Mouse (Mus musculus) megakaryocyte, adult 5-6 weeks (primary cell): Measurements from ENCODE around the gene Ubb. TPM values are rescaled to one million over a fixed set of nuclear protein-coding genes. Genes with fewer than 3 reads are reported as not detected.
A peak's percentile ranks its signal among the peaks of the same experiment; 100 is the strongest.

Experiments used
- ATAC-seq: 2 replicates; pipeline ENCODE4 v1.8.0; 2016; ENCODE audit warnings: mild to moderate bottlenecking, inconsistent platforms; ENCODE audit not compliant: poor library complexity, severe bottlenecking
- total RNA-seq, 2 experiments: library from RNA; stranded (forward) in 1 of 2; stranded (reverse) in 1 of 2; fragments of 153-499, 151-499 nt in 1 of 2; fragments of 221-1000, 200-1000 nt in 1 of 2; gene quantifications; 2 replicates each; pipeline versions ENCODE4 v1.2.3 to v1.2.4; 2015 to 2017

Gene Ubb
- total RNA-seq, 2 experiments from 2014 or later = 835 to 1,627 TPM

GRCm38 (mm10) chr11:62550227-62550685 lies 715 bp upstream of the Ubb start:
- ATAC-seq = peak; percentile 44

- peak; percentile 62 for ATAC-seq
Measured at GRCm38 (mm10) chr11:62551226-62552119, 502 bp downstream of the Ubb start.

- no peak for ATAC-seq
Measured at GRCm38 (mm10) chr11:62553186-62553585, 2.2 kb downstream of the Ubb start.

- ATAC-seq = no peak
Measured at GRCm38 (mm10) chr11:62553633-62554032, 2.7 kb downstream of the Ubb start.

GRCm38 (mm10) chr11:62554163-62554855 lies 3.3 kb downstream of the Ubb start:
- no peak for ATAC-seq

DNA sequence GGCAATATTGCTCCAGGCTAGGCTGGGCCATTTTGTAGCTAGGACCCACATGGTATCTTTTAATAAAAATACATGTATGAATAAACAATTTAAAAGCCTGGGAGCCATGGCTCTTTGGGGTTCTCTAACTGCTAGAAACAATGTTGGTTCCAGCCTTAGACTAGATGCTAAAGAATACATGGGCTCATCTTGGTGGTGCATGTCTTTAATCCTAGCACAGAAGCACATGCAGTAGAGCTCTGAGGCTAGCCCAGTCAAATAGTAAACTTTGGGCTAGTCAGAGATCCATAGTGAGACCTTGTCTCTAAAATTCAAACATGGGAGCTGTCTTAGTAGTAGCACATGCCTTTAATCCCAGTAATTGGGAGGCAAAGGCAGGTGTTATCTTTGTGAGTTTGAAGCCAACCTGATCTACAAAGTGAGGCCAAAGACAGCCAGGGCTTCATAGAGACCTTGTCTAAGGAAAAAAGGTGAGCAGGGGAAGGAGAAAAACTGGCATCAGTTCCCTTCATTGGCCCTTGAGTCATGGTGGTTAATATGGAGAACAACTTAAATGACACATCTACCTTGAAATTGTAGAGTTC lies 4.1 kb downstream of the Ubb start:
- no peak for ATAC-seq

GRCm38 (mm10) chr11:62555896-62556412 lies 5.0 kb downstream of the Ubb start:
- ATAC-seq = no peak

DNA sequence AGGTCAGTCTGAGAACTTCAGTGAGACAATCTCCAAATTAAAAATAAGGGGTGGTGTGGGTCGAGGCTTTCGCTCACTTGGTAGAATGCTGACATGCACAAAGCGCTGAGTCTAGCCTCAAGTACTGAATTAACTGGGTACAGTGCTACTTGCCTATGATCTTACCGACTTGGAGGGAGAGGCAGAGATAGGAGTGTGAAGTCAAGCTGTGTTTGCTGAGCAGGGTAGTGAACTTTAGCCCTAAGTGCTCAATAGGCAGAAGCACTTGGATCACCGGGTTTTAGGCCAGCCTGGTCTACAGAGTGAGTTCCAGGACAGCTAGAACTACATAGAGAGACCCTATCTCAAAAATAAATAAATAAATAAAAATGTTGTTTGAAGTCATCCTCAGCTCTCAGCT lies 6.2 kb downstream of the Ubb start:
- no peak for ATAC-seq

DNA sequence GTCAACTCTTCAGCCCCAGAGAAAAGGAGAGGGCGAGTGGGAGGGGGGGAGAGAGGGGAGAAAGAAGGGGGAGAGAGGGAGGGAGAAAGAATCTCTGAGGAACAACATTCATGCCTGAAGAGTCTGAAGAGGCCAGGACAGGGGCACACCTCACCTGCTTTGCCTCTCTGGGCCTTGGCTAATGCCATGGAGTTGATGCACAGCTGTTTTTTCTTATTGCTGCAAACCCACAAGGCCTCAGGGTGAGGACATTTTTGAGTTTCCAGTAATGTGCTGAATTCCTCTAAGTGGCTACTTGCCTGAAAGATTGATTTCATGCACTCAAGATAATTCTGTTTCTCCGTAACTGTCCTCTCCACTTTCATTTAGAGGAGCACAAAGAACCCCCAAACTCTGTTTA lies 7.2 kb downstream of the Ubb start:
- ATAC-seq = no peak

- no peak for ATAC-seq
Measured at GRCm38 (mm10) chr11:62558961-62559646, 8.1 kb downstream of the Ubb start.

- ATAC-seq = peak; percentile 54; the same call in 1 of the 2 replicates
Measured at GRCm38 (mm10) chr11:62560463-62561016, 9.6 kb downstream of the Ubb start.

DNA sequence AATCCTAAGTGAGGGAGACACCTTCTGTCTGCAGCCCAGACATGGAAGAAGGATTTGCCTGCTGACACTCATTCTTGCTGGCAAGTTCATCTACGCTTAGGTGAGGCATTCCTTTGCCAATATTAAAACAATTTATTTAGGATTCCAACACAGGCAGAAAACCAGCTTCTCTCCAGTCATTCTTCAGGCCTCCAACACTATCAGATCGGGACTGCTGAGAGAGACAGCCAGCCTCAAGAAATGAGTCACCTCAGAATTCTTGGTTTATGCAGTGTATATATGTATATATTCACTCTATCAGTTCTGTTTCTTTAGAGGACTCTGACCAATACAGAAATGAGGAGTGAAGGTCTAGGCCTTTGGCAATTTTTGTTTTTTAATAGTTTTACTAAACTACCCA lies 12.6 kb downstream of the Ubb start:
- ATAC-seq = no peak

DNA sequence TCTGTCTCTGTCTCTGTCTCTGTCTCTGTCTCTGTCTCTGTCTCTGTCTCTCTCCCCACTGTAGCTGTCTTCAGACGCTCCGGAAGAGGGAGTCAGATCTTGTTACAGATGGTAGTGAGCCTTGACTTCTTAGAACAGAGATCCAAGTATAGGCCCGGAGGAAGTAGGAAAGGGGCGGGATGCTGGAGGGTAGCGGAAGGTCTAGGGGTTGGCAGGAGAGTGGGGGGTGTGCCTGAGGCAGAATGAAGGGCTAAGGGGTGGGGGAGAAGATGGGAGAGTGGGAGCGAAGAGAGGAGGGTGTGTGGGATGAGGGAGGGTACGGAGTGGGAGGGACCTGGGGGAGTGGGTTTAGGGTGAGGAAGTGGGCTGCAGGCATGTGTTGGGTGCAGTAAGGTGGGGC lies 14.8 kb downstream of the Ubb start:
- no peak for ATAC-seq

DNA sequence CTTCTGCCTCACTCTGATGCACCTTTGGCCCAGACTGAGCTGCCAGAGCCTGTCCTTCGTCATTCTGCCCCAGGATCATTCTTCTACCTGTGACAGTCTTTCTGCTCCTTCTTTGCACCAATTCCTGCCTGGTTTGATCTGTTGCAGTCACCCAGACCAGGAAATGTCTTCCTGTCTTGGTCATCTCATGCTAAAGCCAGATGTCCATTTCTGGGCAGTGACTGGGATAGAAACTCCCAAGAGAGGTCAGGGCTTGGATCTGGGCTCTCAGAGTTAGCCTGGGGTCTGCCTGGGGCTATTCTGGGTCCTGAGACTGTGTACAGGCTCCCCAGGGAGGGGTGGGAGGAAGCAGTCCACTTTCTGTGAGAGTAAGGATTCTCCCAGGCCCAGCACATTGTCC lies 15.2 kb downstream of the Ubb start:
- no peak for ATAC-seq

DNA sequence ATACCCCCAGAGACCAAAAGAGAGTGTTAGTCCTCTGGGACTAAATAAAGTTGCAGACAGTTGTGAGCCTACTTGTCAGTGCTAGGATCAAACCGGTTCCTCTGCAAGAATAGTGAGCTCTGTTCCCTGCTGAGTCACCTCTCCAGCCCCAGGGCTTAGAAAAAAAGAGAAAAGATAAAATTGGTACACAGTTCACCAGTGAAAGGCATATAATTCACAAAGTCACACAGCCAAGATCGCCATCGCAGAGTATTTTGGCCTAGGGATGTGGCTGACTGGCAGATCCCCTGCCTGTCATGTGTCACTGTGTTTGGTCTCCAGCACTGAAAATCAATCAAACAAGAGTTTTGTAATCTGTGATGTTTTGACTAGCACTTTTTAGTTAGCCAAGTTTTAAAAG lies 17.3 kb downstream of the Ubb start:
- no peak for ATAC-seq

DNA sequence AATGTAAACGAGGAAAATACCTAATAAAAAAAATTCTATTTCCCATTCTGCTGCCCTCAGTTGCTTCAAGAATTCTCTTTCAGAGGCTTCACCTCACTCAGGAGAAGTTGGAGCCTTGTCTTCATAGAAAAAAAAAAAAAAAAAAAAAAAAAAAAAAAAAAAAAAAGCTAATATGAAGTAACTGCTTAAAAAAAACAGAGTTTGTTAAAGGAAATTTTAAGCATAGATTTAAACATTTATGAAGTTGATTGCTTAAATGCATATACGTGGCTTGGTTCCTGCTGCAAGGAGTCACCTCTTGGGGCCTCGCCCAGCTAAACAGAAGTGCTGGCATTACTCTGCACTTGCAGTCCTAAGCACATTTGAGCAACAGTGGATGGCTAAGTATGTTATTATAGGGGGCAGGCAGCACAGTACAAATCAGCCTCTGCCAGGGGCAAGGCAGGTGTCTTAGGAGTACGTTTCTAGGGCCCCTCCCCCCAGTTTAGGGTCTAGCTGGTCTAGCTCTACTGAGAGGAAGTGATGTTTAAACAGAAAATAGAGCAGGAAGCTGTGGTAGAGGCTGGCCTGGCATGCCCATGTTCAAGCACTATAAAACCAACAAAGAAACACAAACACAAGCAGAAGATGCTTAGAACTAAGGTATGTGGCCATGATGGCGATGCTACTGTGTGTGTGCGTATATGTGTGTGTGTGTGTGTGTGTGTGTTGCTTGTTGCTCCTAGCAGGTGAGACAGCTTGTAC lies 23.2 kb downstream of the Ubb start, which contains the start of gene Trpv2:
Trpv2 (plus strand) TSS at position 528 of the 744 bp plus-strand sequence.
- peak; percentile 37 for ATAC-seq

DNA sequence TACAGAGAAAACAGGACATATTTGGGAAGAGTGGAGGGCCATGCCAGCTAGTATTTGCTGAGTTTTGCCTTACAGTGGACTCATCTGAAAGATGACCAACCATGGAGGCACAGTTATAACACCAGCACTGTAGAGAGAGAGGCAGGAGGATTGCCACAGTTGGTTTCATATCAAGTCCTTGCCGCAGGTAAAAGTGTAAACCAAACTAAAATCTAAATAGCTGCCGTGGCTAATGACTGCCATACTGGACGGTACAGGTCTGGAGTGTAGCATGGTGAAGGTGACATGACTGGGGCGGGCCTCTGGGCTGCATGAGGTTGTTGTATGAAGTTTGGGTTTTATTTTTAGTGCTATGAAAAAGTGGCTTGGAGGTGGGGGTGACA lies 23.7 kb downstream of the Ubb start:
- no peak for ATAC-seq

DNA sequence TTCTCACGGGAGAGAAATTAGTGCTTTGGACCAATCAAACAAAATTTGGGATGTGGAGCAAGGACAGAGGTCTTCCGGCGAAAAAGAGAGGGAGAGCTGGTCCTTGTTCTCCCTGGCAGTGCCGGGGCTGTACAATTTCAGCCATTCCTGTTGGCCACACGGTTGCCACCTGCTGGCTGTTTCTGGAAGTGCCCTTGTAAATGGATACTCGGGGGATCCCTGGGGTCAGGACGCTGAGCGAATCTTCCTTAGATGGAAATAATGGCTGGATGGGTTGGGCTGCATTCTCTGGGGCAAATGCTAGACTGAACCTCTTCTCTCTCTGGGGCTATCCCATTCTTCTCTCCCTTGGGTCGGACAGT lies 24.3 kb downstream of the Ubb start:
- ATAC-seq = peak; percentile 59

GRCm38 (mm10) chr11:62575659-62576438 lies 24.9 kb downstream of the Ubb start:
- peak; percentile 65 for ATAC-seq
